Mouse (Mus musculus) MEL (cell line): Measurements from ENCODE around the gene Gm11172.

Source experiments
- CTCF ChIP-seq, 3 experiments: IDR thresholded peaks in 2 of 3; conservative IDR thresholded peaks in 1 of 3; 2 replicates each; pipeline ENCODE4 v1.5.1; 2011 to 2012; ENCODE audit warnings: low read length in 3 of 3, low read depth in 2 of 3, mild to moderate bottlenecking in 2 of 3, improper control_type of control experiment in 1 of 3, inconsistent platforms in 1 of 3, mixed read lengths in 1 of 3, moderate library complexity in 1 of 3; ENCODE audit not compliant: control insufficient read depth in 1 of 3, insufficient read depth in 1 of 3, poor library complexity in 1 of 3, severe bottlenecking in 1 of 3
- MXI1 ChIP-seq: IDR thresholded peaks from 2 replicates; pipeline ENCODE4 v1.6.1; 2011; ENCODE audit warnings: mild to moderate bottlenecking, low read depth, low read length, improper control_type of control experiment

DNA sequence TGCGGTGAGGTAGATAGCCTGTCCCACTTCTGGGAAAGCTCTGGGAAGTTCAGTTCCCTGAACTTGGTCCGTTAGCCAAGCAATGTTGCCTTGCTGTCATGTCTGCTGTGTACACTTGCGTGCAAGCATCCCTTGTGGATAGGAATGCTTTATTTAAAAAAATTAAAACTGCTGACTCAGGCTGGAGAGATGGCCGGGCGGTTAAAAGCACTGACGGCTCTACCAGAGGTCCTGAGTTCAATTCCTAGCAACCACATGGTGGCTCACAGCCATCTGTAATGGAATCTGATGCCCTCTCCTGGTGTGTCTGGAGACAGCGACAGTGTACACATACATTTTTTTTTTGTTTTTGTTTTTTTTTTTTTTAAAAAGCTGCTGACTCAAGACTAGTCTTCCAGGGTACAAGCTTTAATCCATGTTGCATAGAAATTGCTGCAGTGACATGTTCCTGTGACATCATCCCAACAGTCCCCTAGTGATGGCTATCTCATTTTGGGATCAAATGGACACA, 25.1 kb upstream of the Gm11172 start:
- TF ChIP-seq MXI1 (no peak), CTCF (IDR thresholded peaks at IDR 0.05 in 2 of 3, conservative IDR thresholded peaks at IDR 0.05 in 1 of 3; ENCODE audit: control insufficient read depth in 1 of 3, insufficient read depth in 1 of 3, low read depth in 2 of 3, low read length in 3 of 3, poor library complexity in 1 of 3, severe bottlenecking in 1 of 3) (no peak)
